Mouse (Mus musculus) naive thymus-derived CD4-positive, alpha-beta T cell, adult 2 months (primary cell): Measurements from ENCODE around the gene Sdhaf2.

Experiments
- DNase-seq: peaks from one replicate; pipeline ENCODE4 v3.0.0-alpha.2; 2011; ENCODE audit warnings: low read depth

The Sdhaf2 gene

GRCm38 (mm10) chr19:10525910-10526309, at the start of gene Sdhaf2:
Gene Sdhaf2, minus strand, starts transcription at chr19:10526142.
- peak; percentile 78 for DNase-seq

DNA sequence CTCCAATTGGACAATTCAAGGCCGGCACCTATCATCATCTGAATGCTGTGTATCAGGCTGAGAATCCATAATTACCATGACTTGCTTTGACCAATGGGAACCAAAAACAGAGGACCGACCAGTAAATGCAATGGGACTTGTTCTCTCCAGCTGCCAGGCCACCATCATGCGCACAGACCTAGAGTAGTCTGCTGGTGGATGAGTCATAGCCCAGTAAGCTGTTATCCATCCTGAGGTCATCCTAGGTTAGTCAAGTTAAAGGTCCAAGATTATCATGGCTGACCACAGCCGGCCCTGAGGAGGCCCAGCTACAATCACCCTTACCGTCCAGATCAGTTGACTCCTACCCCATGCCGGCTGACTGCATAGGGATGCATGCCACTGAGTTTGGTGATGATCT, 43.7 kb upstream of the Sdhaf2 start:
- no peak for DNase-seq

GRCm38 (mm10) chr19:10565217-10565616, 39.3 kb upstream of the Sdhaf2 start:
- DNase-seq = no peak

DNA sequence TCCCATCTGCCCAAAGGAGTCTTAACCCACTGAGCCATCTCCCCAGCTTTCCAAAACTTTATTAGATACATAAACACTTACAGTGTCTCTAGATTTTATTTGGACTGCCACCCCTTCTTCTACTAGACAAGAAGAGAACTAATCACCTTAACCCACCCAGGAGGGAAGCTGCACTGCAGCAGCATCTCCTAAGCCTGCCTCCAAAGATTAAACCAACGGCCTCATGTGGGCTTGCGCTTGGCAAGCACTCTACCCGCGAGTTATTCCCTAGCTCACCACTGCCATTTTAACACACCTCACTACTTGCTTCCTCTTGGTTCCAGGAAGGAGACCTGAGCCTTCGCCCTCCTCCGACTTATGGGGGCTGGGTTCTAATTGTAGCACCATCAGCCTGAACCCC, 38.3 kb upstream of the Sdhaf2 start:
- DNase-seq = no peak

DNA sequence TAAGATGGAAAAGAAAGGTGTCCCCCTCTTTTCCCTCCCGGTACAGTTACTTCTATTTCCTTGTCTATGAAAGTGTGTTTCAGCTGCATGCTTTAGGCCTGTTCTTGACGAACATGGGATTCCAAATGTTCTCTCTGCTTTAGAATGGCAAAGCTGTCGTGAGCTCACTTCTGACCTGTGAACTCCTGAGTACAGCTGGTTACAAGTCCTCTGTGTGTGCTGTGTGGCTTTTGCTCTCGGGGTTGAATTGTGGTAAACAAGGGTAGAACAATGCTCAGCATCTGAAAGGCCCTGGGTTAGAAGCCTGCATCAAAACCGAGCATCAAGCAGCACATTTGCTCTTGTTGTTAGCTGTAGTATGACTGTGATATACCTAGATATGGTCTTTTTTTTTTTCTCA, 36.4 kb upstream of the Sdhaf2 start:
- no peak for DNase-seq

- DNase-seq = no peak
Measured at GRCm38 (mm10) chr19:10561558-10562314, 35.8 kb upstream of the Sdhaf2 start.

DNA sequence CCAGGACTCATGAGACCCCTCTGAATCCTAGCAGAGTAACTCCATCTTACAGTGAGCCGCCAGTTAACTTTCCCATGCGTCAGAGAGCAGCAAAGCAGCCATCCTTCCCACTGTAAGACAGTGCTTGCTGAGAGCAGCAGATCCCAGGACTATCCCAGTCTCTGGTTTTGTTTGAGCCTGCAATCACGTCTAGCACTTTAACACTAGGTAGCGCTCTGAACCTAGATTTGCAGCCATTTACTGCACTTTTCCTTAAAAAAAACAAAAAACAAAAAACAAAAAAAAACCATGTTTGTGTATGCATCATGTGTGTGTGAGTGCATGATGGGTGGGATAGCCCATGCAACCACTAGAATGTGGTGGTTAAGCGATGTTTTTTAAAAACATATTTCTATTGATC, 34.2 kb upstream of the Sdhaf2 start:
- no peak for DNase-seq

DNA sequence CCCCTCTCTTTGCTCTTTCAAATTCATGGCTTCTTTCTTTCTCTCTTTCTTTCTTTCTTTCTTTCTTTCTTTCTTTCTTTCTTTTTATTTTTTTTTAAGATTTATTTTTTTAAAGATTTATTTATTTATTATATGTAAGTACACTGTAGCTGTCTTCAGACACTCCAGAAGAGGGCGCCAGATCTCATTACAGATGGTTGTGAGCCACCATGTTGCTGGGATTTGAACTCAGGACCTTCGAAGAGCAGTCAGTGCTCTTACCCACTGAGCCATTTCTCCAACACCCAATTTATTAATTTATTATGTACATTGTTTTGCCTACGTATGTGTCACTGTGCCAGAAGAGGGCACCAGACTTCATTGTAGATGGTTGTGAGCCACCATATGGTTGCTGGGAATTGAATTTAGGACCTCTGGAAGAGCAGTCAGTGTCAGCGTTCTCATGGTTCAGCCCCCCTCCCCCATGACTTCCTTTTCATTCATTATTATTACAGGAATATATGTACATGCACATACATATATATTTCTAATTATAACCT, 32.0 kb upstream of the Sdhaf2 start:
- DNase-seq = peak; percentile 27

DNA sequence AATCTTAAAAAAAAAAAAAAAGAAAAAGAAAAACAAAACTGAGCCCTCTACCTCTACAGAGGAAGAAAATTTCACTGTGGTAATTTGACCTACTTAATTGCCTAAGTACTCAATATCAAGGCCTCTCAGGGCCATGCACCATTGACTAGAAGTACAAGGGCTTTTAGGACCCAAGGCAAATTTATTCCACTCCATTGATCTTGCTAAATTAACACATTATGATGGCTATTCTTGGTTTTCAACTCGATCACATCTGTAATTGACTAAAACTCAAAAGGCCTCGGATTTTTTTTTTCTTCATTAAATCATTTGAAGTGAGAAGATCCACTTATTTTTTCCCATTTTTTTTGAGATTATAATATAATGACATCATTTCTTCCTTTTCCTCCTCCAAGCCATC, 31.5 kb upstream of the Sdhaf2 start:
- no peak for DNase-seq

- DNase-seq = no peak
Measured at GRCm38 (mm10) chr19:10557001-10557400, 31.1 kb upstream of the Sdhaf2 start.

DNA sequence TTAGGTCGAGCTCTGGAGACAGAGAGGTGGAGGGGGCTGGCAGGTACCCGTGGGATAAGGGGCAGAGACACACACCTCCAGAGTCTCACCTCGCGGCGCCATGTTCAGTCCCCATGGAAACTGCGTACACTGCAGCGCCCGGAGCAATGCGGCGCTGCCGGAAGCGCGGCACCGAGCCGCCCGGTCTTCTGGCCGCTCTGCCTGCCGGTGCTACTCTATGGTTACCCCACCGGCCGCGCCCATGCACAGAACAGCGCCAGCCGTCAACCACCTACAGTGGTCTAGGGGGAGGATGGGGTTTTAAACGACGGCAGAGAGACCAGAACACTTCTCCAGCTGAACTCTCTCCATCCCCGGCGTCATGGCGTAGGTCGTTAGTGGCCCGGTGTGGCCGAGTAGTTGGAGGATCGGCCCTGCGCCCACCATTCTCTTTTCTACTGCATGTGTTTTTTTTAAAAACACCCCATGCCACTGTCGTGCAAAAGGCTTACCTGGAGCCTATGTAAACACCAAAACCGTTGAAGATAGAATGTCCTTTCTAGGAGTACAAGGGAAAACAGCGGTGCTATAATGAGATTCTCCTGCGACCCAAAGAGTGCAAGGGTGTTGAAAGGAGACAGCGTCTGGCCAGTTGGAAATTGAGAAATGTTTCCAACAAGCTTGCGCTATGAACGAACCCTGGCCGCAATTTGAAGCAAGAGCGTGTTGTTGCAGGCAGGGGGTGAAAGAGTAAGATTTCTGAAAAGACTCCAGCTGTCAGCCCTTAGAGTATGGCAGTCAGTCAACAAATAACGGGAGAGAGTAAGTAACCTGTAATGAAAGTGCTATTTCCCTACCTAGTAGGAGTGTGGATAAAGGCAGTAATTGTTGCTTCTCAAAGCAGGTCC, 29.9 kb upstream of the Sdhaf2 start, which contains the start of gene Tmem216:
Gene Tmem216, minus strand, starts transcription at position 615 of the 887 bp plus-strand sequence.
- DNase-seq = peak; percentile 85

- DNase-seq = no peak
Measured at GRCm38 (mm10) chr19:10539454-10539853, 13.5 kb upstream of the Sdhaf2 start.

DNA sequence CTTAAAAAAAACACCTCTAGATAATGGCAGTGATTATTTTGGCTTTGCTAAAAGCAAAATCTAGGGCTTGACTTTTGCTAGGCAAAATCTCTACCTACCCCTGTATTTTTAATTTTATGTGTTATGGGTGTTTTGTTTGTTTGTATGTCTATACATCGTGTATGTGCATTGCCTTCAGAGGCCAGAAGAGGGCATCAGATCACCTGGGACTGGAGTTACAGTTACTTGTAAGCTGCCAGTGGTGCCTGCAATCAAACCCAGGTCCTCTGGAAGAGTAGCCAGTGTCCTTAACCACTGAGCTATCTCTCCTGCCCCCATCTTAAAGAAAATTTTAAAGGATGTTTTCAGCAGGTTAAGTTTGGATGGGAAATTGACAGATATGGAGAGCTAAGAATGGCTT, 4.1 kb upstream of the Sdhaf2 start:
- DNase-seq = peak; percentile 31

GRCm38 (mm10) chr19:10525106-10525901, 638 bp downstream of the Sdhaf2 start, which contains the start of gene Cpsf7:
Gene Cpsf7, plus strand, starts transcription at chr19:10525266.
- peak; percentile 93 for DNase-seq

GRCm38 (mm10) chr19:10524784-10525105, 1.2 kb downstream of the Sdhaf2 start:
- no peak for DNase-seq

DNA sequence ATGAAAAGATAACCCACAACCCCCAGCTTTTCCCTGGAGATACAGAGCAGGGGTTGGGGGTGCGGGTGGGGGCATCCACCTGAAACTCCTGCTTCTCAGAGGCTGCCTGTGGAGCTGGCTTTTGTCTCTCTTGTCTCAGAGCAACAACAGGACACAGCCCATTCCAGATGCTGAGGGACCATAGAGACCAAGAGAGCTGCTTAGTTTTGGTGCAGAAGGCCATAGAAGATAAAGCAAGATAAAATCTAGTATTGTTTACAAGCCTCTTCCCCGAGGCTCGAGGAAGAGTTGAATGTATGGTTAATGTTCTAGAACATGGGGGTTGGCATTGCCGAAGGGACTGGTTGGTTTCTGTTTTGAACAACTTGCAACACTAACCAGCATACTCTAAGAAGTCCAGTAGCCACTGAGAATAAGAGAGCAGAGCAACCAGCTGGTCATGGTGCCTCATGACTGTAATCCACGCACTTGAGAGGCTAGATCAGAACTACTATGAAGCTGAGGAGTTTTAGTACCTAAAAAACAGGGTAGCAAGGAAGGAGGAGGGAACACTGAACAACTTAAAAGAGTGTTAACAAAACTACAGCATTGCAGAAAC, 2.4 kb downstream of the Sdhaf2 start:
- no peak for DNase-seq

GRCm38 (mm10) chr19:10521926-10522325, 4.0 kb downstream of the Sdhaf2 start:
- no peak for DNase-seq

- DNase-seq = peak; percentile 46
Measured at GRCm38 (mm10) chr19:10520355-10520754, 5.6 kb downstream of the Sdhaf2 start.

- DNase-seq = no peak
Measured at GRCm38 (mm10) chr19:10510759-10511330, 15.1 kb downstream of the Sdhaf2 start.

DNA sequence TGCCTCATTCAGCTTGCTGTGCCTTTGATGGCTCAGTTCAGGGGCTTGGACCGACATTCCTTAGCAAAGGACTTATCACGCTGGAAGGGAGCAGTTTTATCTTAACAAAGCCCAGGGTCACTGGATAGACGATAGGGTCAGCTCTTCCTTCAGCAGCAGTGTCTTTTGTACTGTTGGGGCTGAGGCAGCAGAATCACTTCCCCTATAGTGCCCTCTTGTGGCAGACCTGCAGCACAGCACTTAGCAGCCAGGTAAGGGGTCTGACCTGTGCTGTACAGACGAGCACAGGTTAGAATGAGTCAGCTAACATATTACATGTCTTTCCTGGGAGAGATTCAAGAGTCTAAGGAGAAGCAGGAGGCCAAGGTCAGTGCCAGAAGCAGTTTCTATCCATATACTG, 23.4 kb downstream of the Sdhaf2 start:
- DNase-seq = peak; percentile 70

DNA sequence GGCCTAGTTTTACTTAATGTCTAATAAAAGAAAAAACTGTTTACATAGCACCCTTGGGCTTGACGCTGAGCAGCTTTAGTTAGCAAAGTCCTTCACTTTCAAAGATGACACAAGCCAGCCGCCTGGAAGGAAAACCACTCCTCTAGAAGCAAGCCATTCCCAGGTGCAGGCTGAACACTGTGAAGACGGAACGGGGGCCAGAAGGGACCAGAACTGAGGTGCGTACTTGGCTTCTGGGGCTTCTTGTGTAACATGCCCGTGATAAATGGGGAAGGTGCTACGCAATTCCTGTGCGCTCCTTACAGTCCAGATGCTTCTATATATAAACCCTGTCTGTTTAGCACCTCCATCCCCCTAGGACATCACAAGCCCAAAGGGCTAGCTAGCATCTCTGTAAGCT, 25.4 kb downstream of the Sdhaf2 start:
- DNase-seq = no peak
